Mouse (Mus musculus) bone marrow, adult 2 months (tissue): ENCODE data around the gene Fam114a1.

Experiments used
- CTCF ChIP-seq: fragments of 200-500 bp; IDR thresholded peaks from 2 replicates; pipeline ENCODE4 v1.5.1; 2011; ENCODE audit warnings: low read length, control low read depth; ENCODE audit not compliant: control insufficient read depth, insufficient read depth
- POLR2A ChIP-seq: fragments of 200-500 bp; IDR thresholded peaks from 2 replicates; pipeline ENCODE4 v1.6.1; 2011; ENCODE audit warnings: low read depth, mild to moderate bottlenecking, control low read depth, low read length, borderline replicate concordance; ENCODE audit not compliant: control insufficient read depth

DNA sequence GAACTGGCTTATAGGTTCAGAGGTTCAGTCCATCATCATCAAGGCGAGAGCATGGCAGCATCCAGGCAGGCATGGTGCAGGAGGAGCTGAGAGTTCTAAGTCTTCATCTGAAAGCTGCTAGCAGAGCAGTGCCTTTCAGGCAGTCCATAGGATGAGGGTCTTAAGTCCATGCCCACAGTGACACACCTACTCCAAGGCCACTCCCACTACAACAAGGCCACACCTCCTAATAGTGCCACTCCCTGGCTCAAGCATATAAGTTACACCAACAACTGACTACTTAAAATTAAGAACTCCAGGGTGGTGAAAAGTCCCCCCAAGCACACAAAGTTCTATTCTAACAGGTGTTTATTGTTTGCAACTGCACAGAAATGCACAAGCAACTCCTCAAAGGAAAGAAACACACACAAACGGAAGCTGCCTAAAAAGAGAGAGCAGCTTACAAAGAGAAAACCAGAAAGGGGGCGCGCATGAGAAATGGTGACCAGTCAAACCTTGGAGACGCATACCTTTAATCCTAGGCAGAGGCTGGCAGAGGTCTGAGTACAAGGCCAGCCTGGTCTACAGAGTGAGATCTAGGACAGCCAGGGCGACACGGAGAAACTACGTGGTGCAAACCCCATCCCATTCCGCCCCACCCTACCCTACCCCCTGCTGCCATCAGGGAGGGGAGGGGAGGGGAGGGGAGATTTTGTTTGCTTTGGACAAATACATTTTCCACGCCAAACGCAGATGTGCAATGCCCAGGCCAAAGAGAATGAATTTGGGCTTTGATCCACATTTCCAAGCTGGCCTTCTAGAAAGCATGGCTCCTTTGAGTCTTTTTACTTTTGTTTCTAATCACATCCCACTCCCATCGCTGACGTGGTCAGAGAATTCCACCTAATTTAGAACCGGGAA is 660 bp upstream of the Fam114a1 start:
- no peak for TF ChIP-seq POLR2A
- no peak for TF ChIP-seq CTCF
